Mouse (Mus musculus): ENCODE data around the gene Clcnka.

Gene Clcnka

DNA sequence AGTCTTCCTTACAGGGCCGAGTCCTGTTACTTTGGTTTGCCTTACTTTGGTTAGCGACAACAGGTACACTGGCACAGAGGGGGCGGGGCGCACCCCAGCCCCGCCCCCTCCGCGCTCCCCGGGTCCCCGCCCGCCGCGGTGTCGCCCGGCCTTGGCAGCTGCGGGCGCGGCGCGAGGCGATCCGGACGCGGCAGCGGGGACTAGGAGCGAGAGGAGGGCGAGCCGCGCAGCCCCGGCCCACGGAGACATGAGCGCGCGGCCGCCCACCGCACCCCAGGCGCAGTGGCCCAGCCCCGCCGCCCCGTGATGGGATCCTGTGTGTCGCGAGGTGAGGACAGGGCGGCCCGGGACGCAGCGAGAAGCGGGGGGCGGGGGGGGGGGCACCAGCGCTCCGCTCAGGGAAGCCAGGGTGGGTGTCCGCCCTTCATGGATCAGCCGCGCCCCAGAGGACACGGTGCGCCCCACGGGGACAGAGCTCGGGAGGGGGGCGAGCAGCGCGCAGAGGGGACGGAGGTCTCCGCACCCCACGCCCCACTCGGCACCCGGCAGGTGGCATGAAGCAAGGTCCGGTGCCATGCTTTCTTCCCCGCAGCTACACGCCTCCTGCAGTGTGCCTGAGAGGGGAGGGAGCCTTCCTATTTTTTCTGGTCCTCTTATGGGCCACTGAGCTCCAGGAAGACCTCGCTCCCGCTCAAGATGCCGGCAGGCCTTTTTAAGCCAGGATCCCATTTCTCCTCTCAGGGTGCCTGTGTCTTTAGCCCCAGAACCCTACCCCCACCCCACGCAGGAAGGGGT, 30.3 kb downstream of the Clcnka start, which contains the start of gene Fam131c:
TSS of gene Fam131c (plus strand) at position 224 of the 795 bp plus-strand sequence.
- no peak for DNase-seq

DNA sequence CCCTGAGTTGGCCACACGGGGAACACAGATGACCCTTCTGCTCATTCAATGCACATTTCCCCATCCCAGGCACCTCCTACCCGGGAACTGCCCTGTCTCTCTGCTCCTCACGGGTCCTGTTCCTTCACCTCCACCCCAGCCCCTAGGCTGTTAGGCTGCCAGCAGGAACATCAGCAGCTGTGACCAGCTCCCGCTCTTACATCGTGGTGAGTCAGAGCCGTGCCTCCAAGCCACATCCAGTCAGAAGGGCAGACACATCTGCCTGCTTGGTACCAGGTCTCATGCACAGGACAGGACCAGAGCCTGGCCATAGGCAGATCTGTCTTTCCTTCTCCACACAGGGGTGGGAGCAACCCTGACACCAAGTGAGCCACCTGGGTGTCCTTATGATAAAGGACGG, 32.6 kb downstream of the Clcnka start:
- DNase-seq = no peak

DNA sequence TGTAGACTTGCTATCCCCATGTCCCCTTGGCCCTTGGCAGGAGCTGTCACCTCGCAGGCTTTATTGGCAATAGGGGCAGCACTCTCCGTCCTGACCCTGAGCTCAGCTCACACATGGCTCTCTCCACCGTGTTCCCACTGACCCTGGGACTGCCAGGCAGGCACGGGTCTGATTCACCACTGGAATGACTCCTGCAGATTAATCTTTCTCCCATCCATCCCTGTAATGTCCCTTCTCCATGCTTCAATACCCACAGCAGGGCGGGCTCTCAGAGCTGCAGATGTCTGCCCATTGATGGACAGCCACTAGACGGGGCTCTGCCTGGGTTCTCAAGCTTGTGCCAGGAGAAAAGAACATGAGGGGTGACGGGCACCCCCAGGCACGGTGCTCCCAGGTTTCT, 33.4 kb downstream of the Clcnka start:
- no peak for DNase-seq

DNA sequence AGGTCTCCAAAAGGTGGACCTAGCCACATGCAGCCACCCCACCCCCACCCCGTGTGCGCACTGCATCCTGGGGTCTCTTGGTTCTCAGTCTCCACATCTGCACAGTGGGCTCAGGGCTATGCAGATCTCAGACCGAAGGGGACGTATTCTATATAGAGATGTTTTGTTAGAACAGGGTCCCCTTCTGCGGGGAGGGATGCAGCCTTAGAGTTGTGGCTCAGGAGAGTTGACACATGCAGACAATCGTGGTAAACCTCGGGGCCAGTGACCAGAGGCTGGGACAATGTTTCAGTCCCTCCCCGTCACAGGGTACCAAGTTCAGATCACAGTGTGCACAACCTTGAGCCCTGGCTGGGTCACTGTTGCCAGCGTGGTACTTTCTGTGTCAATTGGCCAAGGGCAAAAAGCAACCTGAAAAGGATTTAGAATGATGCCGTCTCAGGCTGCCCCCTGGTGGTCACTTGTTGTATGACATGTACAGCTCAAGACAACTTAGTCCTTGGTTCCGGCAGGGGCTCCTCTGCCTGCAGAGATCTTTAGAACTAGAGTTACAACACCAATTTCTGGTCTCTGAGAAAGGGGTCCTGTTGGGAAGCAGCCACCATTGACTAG, 35.5 kb downstream of the Clcnka start:
- DNase-seq = peak; percentile 57

DNA sequence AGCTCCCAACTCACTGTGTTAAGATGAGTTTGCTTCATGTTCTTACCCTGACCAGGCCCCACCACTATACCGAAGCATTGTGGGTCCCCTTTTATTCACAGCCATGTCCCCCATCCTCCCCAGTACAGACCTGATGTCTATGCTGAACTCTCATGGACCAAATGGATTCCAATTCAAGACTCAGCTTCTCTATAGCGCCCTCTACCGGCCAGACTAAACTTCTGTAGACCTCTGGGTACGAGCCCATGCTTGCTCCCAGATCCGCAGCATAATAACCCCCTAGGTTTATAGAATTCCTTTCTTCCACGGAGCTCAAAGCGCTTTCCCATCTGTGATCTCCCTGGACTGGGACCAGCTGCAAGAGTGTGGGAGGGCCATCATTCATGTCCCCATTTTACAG, 37.7 kb downstream of the Clcnka start:
- DNase-seq = no peak

DNA sequence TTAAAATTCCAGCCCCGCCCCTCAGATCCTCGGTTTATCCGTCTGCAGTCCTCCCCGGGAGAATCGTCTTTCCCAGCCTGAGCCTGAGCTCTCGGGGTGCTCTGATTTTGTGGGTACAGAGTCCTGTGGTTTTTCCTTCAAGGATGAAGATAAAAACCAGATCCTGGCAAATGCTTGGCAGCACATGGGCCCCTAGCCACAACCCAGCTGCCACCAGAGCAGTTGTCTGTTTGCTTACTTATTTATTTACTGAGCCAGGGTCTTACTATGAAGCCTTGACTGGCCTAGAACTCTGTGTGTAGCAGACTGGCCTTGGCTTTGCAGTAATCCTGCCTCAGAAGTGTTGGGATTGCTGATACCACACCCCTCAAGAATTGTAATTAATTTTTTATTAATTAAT, 39.3 kb downstream of the Clcnka start:
- no peak for DNase-seq

DNA sequence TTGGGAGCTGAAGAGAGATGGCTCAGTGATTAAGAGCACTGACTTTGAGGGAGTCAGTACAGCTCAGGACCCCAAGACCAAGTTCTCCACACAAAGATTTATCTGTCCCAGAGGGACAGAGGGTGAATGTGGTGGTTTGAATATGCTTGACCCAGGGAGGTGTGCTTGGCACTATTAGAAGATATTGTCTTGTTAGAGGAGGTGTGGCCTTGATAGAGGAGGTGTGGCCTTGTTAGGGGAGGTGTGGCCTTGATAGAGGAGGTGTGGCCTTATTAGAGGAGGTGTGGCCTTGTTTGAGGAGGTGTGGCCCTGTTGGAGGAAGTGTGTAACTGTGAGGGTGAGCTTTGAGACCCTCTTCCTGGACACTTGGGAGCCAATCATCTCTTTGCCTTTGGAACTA, 40.7 kb downstream of the Clcnka start:
- DNase-seq = no peak

DNA sequence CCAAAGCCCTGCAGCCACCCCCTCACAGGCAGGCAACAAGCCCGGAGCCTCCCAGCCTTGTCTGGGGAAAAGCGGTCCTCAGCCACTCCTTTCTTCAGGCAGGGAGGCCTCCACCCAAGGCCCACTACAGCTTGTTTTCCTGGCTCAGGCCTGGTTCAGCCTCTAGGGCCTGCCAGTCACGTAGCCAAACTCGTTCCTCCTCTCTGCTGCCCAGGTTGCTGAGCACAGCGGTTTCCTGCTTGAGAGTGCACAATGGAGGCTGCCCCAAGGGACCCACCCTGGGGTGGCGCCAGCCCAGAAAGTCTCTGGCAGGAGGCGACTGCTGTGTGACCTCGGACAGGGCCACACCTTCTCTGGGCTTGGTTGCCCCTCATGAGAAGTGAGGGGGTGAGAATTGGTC, 44.7 kb downstream of the Clcnka start:
- no peak for DNase-seq

DNA sequence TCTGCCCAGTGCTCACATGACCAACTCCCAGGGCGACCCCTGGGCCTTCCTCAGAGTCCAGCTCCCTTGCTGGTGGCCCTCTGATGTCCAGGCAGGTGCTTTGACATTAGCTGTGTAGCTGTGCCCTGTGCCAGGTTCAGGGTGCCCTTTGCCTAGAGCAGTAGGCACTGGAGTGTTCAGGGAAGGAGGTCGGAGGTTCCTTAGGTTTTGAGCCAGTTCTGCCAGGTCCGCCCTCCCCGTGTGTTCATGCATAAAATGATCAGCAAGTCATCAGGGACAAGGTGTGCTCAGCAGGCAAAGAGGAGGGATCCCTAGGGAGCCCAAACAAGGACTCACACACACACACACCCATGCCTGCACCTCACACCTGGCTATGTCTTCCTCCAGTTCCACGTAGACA, 45.5 kb downstream of the Clcnka start:
- DNase-seq = no peak

DNA sequence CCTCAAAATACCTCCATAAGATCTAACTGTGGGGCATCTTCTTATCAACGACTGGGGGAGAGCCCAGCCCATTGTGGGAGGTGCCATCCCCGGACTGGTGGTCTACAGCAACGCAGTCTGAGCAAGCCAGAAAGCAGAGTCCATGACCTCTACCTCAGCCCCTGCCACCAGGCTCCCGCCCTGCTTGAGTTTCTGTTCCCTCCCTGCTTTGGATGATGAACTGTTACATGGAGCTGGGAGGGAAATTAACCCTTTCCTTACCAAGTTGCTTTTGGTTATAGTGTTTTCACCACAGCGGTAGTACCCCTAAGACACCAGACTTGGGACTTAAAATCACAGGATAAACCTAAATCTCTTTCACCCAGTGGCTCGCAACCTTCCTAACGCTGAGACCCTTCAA, 46.6 kb downstream of the Clcnka start:
- no peak for DNase-seq

DNA sequence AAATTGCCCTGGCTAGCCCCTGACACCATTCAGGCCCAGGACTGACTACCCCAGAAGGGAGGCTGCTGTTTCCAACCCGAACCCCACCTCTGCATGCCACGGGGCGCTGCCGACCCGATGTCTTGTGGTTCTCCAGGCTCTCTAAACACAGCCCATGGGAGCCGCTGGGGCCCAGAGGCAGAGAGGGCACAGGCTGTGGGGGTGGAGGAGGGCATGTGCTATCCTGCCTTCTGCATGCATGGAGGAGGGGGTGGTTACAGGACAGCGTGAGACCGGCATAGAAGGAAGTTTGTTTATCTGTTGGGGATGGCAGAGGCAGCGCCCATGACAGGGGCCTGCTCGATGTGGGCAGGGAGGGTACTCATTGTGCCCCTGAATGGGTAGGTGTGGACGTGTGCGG, 48.5 kb downstream of the Clcnka start:
- no peak for DNase-seq

DNA sequence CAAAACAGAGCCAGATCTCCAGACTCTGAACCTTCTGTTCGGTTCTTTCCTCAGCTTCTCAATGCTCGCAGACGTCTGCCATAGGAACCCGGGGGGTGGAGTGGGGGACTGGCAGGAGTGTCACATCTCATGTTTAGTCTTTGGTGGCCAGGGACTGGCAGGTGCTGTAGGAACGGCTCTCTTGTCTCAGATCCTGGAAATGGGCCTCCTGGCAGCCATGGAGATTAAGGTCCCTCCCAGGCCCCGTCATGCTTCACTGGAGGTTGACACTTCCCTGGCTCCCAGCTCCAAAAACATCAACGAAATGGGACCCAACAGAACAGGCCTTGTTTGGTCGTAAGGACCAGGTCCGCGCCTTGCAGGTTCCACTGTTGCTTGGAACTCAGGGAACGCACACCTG, 49.9 kb downstream of the Clcnka start:
- DNase-seq = no peak

DNA sequence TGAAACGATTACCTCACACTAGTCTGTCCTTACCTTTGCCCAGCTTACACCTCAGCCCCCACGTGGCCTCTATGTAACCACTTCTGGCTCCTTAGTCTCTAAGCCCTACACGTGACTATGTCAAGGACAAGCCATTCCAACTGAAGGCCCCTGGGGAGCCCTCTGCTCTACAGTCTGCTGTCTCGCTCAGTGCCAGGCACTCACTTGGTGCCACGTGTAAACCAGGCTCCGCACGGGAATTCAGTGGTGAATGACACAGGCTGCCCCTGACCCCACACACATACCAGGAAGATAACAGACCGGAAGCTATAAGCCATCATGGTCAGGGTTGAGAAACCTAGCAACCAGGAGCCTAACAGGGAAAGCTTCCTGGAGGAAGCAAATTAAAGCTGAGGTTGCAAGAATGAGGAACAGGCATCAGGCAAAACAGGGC, 51.1 kb downstream of the Clcnka start:
- no peak for DNase-seq

DNA sequence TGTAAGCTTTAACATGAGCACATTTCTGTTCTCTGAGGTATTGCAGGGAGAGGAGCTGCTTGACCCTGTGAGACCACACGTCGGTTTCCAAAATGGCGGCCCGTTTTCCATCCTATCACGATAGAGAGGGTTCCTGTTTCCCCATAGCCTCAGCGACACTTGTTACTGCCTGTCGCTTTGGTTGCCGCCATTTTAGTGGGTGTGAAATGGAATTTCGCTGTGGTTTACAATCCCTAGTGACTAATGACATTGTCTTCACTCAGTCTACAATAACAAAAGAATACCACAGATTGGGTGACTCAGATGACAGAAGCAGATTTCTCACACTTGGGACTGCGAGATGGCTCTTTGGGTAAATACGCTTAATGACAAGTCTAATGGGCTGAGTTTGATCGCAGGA, 53.3 kb downstream of the Clcnka start:
- DNase-seq = no peak

DNA sequence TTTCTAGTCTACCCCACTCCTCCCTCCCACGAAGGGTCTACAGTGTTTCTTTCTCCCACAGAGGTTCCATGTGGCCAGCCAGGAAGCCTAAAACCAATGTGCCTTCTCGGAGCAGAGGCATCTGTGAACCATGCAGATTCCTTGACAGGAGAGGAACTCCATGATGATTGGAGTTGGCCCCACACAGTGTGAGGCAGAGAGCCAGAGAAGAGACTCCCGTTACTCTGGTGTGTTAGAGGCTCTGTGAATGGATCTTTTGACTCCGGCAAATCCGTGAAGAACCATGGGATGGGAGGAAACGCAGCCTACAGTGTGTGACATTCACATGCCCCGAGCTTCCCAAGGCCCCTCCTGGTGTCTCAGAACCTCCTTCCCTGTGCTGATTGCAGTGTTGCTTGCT, 55.0 kb downstream of the Clcnka start:
- no peak for DNase-seq

DNA sequence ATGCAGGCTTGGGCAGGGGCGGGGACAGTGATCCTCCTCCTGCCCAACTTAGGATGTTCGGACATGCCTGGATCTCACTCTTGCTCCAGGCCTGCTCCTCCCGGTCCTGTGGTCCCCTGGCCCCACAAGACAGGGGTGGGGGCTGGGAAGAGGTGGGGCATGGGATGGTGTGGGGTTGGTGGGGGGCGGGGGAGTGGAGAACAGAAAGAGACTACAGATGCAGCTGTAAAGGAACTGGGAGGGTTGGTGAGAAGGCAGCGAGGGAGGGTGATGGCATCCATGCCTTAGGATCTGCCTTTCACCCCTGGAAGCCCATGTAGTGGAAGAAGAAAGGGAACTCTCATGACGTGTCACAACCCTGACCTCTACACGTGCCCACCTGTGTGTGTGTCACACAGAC, 57.0 kb downstream of the Clcnka start:
- DNase-seq = no peak

DNA sequence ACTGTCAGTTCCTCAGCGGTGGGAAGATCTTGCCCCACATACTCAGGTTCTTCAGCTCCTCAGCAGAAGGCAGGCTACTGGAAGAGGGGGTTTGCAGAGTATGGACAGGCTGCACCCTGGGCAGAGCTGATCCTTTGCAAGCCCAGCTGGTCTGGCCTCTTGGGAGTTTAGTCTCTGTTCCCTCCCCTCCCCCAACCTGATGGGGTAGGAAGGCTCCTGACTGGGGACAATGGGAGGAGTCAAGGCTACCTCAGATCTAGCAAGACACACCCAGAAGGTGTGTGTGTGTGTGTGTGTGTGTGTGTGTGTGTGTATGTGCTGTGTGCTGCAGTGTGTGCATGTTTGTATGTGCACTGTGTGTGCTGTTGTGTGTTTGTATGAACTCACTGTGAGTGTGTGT, 59.7 kb downstream of the Clcnka start:
- no peak for DNase-seq

DNA sequence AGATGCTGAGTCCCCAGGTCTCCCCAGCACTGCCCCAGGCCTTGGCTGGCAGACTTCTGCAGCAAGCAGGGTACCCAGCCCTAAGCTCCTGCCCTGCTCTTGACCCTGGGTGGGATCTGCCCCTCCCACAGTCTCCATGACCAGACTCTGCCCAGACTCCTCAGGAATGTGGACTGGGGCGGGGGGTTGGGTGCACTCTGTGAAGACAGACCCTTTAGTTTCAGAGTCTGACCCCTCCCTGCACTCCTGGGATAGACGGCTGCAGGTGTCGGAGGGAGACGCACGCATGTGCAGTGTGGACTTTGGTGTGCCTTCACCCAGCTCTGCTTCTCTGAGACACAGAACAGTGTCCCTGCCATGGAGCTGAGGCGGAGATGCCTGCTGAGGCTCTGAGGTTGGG, 60.5 kb downstream of the Clcnka start:
- no peak for DNase-seq

DNA sequence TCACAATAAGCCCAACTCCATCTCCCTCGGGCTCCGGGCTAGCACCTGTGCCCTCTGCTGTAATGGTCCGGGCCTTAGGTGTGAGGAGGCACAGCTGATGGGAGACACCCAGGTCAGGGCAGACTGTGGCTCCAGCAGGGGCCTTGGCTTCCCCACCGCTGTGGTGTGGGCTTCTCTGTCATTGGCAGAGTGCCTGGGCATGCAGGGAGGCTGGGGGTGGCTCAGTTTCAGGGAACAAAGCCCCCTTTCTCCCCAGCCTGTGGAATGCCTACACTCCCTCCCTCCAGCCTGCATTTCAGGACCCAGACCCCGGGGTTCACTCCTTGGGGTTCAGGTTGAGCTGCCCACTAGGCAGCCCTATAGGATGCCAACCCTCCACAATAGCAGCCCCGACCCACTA, 62.3 kb downstream of the Clcnka start:
- DNase-seq = no peak

DNA sequence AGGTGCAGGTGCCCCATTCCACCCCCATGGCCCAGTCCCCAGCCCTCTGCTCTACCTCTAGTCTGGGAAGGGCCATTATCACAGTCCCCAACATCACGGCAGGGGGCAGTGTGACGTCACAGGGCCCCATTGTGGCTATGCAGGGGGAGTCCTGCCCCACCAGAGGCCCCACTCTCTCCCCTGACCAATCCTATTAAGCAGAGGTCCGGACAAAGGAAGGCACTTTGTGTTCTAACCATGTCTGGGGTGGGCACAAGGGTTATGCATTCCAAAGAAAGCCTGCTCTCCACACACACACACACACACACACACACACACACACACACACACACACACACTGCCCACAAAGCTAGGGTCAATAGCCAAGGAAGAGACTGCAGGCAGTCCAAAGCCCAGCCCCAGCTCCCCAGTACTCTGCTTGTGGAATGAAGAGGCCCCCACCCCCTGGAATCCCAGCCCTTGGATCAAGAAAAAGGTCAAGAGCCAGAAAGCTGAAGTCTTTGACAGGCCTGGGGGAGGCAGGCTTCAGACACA, 63.2 kb downstream of the Clcnka start:
- DNase-seq = no peak

DNA sequence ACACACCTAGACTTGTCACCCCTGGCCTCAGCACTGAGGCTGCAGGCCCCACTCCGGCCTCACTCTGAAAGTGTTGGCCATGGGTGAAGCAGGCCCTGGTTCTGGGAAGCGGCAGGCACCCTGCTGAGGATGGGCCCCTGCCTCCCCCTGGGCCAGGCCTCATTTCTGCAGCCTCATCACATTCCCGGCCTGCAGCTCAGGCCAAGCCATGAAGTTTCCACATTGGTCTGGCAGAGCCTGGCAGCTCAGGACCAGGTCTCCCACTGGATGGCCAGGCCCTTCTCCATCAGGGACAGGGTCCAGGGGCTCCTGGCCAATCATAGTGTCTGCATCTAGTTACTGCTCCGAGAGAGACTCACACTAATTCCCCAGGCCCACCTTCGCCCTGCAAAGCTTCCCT, 63.8 kb downstream of the Clcnka start:
- DNase-seq = no peak

Data from right cerebral cortex, adult 18-20 months (tissue).